ENCODE assay signal across 8 mouse cellular contexts in the genomic region with DNA sequence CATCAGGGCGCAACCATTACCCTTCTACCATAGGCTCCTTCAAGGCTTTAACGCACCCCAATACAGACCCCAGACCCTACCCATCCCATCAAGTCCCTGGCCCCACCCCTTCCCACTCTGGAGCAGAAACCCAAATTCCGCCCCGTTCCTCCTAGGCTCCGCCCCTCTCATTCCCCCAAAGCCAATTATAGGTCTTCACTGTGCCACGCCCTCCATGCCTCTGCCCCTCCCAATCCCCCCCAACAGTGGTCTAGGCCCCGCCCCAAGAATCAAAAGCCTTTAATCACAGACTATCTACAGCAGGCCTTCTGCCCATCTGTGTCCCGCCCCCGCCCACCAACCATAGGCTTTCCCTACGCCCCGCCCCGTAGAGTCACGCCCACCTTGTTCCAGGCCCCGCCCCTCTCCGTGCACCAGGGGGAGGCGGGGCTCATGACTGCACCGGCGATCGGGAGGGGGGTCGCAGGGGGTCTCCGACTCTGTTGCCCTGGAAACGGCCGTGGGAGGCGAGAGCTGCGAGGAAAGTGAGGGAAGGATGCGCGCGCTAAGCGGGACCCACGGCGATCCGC. TPM values are rescaled to one million over a fixed set of nuclear protein-coding genes. Genes with fewer than 3 reads are reported as not detected.
DNase-seq lines count a peak whose midpoint lies in the region; ATAC-seq and TF ChIP-seq lines count a peak whose summit lies in the region.

No protein-coding gene starts in this region.

- H3K4me3 ChIP-seq in MEL (ENCODE audit: control insufficient read depth in 1 of 2, insufficient read depth in 1 of 2, low read depth in 2 of 2, low read length in 2 of 2), result peak overlapping the region; percentile 71 to 93
- peak overlapping the region; percentile 83 for H3K4me3 ChIP-seq in forebrain, embryonic 14.5 days (ENCODE audit: low read depth, low read length)
- H3K4me3 ChIP-seq in hindbrain, embryonic 12.5 days, result peak overlapping the region; percentile 85

- no peaks in the 10 kb centered on the region for H3K27me3 ChIP-seq in MEL (ENCODE audit: control insufficient read depth in 1 of 2, insufficient read depth in 2 of 2, low read length in 2 of 2)
- no peaks in the 10 kb centered on the region for H3K27me3 ChIP-seq in forebrain, embryonic 14.5 days (replicated peaks; ENCODE audit: control insufficient read depth, insufficient read depth, low read length)
- peaks cover 10% of the 10 kb centered on the region for H3K27me3 ChIP-seq in hindbrain, embryonic 12.5 days

- H3K4me2 ChIP-seq in forebrain, embryonic 14.5 days (ENCODE audit: low read length), result peak overlapping the region; percentile 74
- H3K4me2 ChIP-seq in hindbrain, embryonic 12.5 days (replicated peaks), result peak overlapping the region; percentile 68

- intact Hi-C loops in left cerebral cortex, postnatal 10 days (cut with DNase I), result loop anchor here (5.0 to 10.0 kb wide), 2 partner anchors 56 to 178 kb away; partner anchors contain the start of genes Emc10 and Fam71e1

- TF ChIP-seq RAD21 in MEL (IDR thresholded peaks at IDR 0.05; ENCODE audit: low read depth, low read length), result no peak

- whole genome bisulfite sequencing in forebrain, embryonic 14.5 days, result under 1% methylated on average over 32 of the region's 32 CpGs
- WGBS in hindbrain, embryonic 12.5 days, result 2% methylated on average over 32 of the region's 32 CpGs

- 0 out of 4 replicates have a peak, but pooled peaks of 1 of the 2 experiments have one; percentile 2 for TF ChIP-seq EP300 in MEL (IDR thresholded peaks at IDR 0.05; ENCODE audit: low read depth in 1 of 2, low read length in 2 of 2)

- peaks cover 0 to 4% of the 10 kb centered on the region in 2 experiments; a peak in 1 of 4 replicates for H3K36me3 ChIP-seq in MEL (ENCODE audit: control insufficient read depth in 1 of 2, insufficient read depth in 2 of 2, low read length in 2 of 2)
- H3K36me3 ChIP-seq in forebrain, embryonic 14.5 days (ENCODE audit: control insufficient read depth, insufficient read depth, low read length), result peaks cover 31% of the 10 kb centered on the region
- peaks cover 30% of the 10 kb centered on the region for H3K36me3 ChIP-seq in hindbrain, embryonic 12.5 days

- TF ChIP-seq POLR2A in MEL (IDR thresholded peaks at IDR 0.05; ENCODE audit: control insufficient read depth in 1 of 2, insufficient read depth in 1 of 2, low read depth in 1 of 2, low read length in 2 of 2, poor library complexity in 1 of 2), result no peak; a peak in 1 of 4 replicates

- H3K79me2 ChIP-seq in MEL (ENCODE audit: control insufficient read depth, insufficient read depth, low read length, poor library complexity), result peaks cover 10% of the 10 kb centered on the region

- peaks cover 0 to 15% of the 10 kb centered on the region in 2 experiments; a peak in 3 of 4 replicates for H3K4me1 ChIP-seq in MEL (ENCODE audit: control insufficient read depth in 1 of 2, insufficient read depth in 2 of 2, low read length in 2 of 2)
- peaks cover 4% of the 10 kb centered on the region for H3K4me1 ChIP-seq in forebrain, embryonic 14.5 days (ENCODE audit: control insufficient read depth, insufficient read depth, low read length)
- peaks cover 11% of the 10 kb centered on the region for H3K4me1 ChIP-seq in hindbrain, embryonic 12.5 days

- peak; percentile 72 for ATAC-seq in forebrain, embryonic 14.5 days
- peak; percentile 77 for ATAC-seq in hindbrain, embryonic 12.5 days (ENCODE audit: low FRiP score)
- peak; percentile 62 for ATAC-seq in megakaryocyte progenitor cell, adult 5-6 weeks (replicated peaks; ENCODE audit: poor library complexity)

- no peaks in the 10 kb centered on the region for H3K9me3 ChIP-seq in MEL (replicated peaks; ENCODE audit: insufficient read depth, low read length)
- H3K9me3 ChIP-seq in forebrain, embryonic 14.5 days (replicated peaks; ENCODE audit: control insufficient read depth, low read length), result no peaks in the 10 kb centered on the region
- H3K9me3 ChIP-seq in hindbrain, embryonic 12.5 days (replicated peaks), result no peaks in the 10 kb centered on the region

- H3K27ac ChIP-seq in MEL (ENCODE audit: control insufficient read depth, low read depth, low read length), result peak overlapping the region; percentile 89
- peak overlapping the region; percentile 88 for H3K27ac ChIP-seq in forebrain, embryonic 14.5 days (ENCODE audit: low read depth, low read length)
- H3K27ac ChIP-seq in hindbrain, embryonic 12.5 days, result peak overlapping the region; percentile 89

- TF ChIP-seq CTCF in MEL (IDR thresholded peaks at IDR 0.05 in 2 of 3, conservative IDR thresholded peaks at IDR 0.05 in 1 of 3; ENCODE audit: control insufficient read depth in 1 of 3, insufficient read depth in 1 of 3, low read depth in 2 of 3, low read length in 3 of 3, poor library complexity in 1 of 3, severe bottlenecking in 1 of 3), result no peak

- DNase-seq in MEL (ENCODE audit: low read depth, low spot score), result peak; percentile 95
- peak; percentile 65 for DNase-seq in brain, embryonic 18.5 days (ENCODE audit: low read depth, low spot score)
- DNase-seq in forebrain, embryonic 14.5 days (ENCODE audit: low spot score), result peak; percentile 88
- DNase-seq in left cerebral cortex, postnatal 10 days (ENCODE audit: extremely low spot score in 1 of 2, low spot score in 2 of 2), result peak; percentile 40 to 90
- DNase-seq in right cerebral cortex, postnatal 14 days, result peak; percentile 71
- DNase-seq in urinary bladder, postnatal 36 days (ENCODE audit: low spot score in 2 of 2), result peak; percentile 57 to 76

- H3K9ac ChIP-seq in MEL (ENCODE audit: control insufficient read depth, low read depth, low read length, poor library complexity, severe bottlenecking), result peak overlapping the region; percentile 86
- H3K9ac ChIP-seq in forebrain, embryonic 14.5 days (ENCODE audit: low read length), result peak overlapping the region; percentile 48
- peak overlapping the region; percentile 62 for H3K9ac ChIP-seq in hindbrain, embryonic 12.5 days

TF ChIP-seq in MEL, 35 proteins besides CTCF, POLR2A, EP300 and RAD21 (continues in another document):
- TF ChIP-seq TBP (IDR thresholded peaks at IDR 0.05; ENCODE audit: low read depth, low read length) (no peak), RCOR1 (IDR thresholded peaks at IDR 0.05; ENCODE audit: low read depth, low read length) (peak; percentile 44; the same call in 1 of the 2 replicates), TAL1 (IDR thresholded peaks at IDR 0.05; ENCODE audit: low read length) (no peak), TCF12 (IDR thresholded peaks at IDR 0.05; ENCODE audit: low read depth, low read length) (0 out of 2 replicates have a peak, but pooled peaks have one; percentile 7)

RNA-seq across cellular contexts. Expression of gene Nr1h2, which starts 0.5 kb away (rescaled TPM):
- 42.3 and 49.7 TPM in 2 replicates for total RNA-seq in MEL (2012; rRNA removed)
- 10 to 100 TPM in 1 of 2 experiments, not detected in 1; 82.3 TPM for polyA plus RNA-seq in MEL (2012; ENCODE audit: insufficient read depth in 1 of 2, insufficient read length in 2 of 2, low read depth in 1 of 2, low replicate concordance in 2 of 2, missing spikeins in 1 of 2)
- polyA plus RNA-seq in forebrain, embryonic 14.5 days (2014; fragmentation: Nextera tagmentation; extraction: Ambion mirVana), result 72.6 and 78.2 TPM in 2 replicates
- 71.5 and 75.8 TPM in 2 replicates for polyA plus RNA-seq in hindbrain, embryonic 12.5 days (2016; fragmentation: Nextera tagmentation; extraction: Ambion mirVana)
- 10 to 100 TPM; 49.6 to 53.6 TPM for total RNA-seq in left cerebral cortex, postnatal 10 days (2021)
- 39.4 and 43.7 TPM in 2 replicates for total RNA-seq in megakaryocyte progenitor cell, adult 5-6 weeks (2015)
- total RNA-seq in megakaryocyte progenitor cell, adult 5-6 weeks (2017), result 42.6 and 45.7 TPM in 2 replicates

RNA-seq across cellular contexts. Expression of gene Pold1, which starts 4.6 kb away (rescaled TPM):
- 82.6 and 87.8 TPM in 2 replicates for total RNA-seq in MEL (2012; rRNA removed)
- polyA plus RNA-seq in MEL (2012; ENCODE audit: insufficient read depth in 1 of 2, insufficient read length in 2 of 2, low read depth in 1 of 2, low replicate concordance in 2 of 2, missing spikeins in 1 of 2), result 100 to 1,000 TPM in 1 of 2 experiments, not detected in 1; 104 TPM
- 32.6 and 33.0 TPM in 2 replicates for polyA plus RNA-seq in forebrain, embryonic 14.5 days (2014; fragmentation: Nextera tagmentation; extraction: Ambion mirVana)
- polyA plus RNA-seq in hindbrain, embryonic 12.5 days (2016; fragmentation: Nextera tagmentation; extraction: Ambion mirVana), result 72.1 and 73.5 TPM in 2 replicates
- total RNA-seq in left cerebral cortex, postnatal 10 days (2021), result 1 to 10 TPM; 6.9 to 7.2 TPM
- 51.4 and 70.3 TPM in 2 replicates for total RNA-seq in megakaryocyte progenitor cell, adult 5-6 weeks (2015)
- total RNA-seq in megakaryocyte progenitor cell, adult 5-6 weeks (2017), result 64.4 and 77.2 TPM in 2 replicates

RNA-seq across cellular contexts. Expression of gene Napsa, which starts 18.9 kb away (rescaled TPM):
- 0.23 TPM in 1 of 2 replicates, not detected in the other for total RNA-seq in MEL (2012; rRNA removed)
- polyA plus RNA-seq in MEL (2012; ENCODE audit: insufficient read depth in 1 of 2, insufficient read length in 2 of 2, low read depth in 1 of 2, low replicate concordance in 2 of 2, missing spikeins in 1 of 2), result under 1 TPM in 1 of 2 experiments, not detected in 1; 0.33 TPM
- 0.74 and 0.79 TPM in 2 replicates for polyA plus RNA-seq in forebrain, embryonic 14.5 days (2014; fragmentation: Nextera tagmentation; extraction: Ambion mirVana)
- 0.87 and 1.2 TPM in 2 replicates for polyA plus RNA-seq in hindbrain, embryonic 12.5 days (2016; fragmentation: Nextera tagmentation; extraction: Ambion mirVana)
- under 1 TPM in 1 of 2 experiments, not detected in 1; 0.32 TPM for total RNA-seq in left cerebral cortex, postnatal 10 days (2021)
- 219 and 232 TPM in 2 replicates for total RNA-seq in megakaryocyte progenitor cell, adult 5-6 weeks (2015)
- total RNA-seq in megakaryocyte progenitor cell, adult 5-6 weeks (2017), result 91.2 and 121 TPM in 2 replicates

RNA-seq across cellular contexts. Expression of gene Spib, which starts 21.4 kb away (rescaled TPM):
- 0.04 and 0.10 TPM in 2 replicates for total RNA-seq in MEL (2012; rRNA removed)
- under 1 TPM in 1 of 2 experiments, not detected in 1; 0.13 TPM for polyA plus RNA-seq in MEL (2012; ENCODE audit: insufficient read depth in 1 of 2, insufficient read length in 2 of 2, low read depth in 1 of 2, low replicate concordance in 2 of 2, missing spikeins in 1 of 2)
- not detected in 2 replicates for polyA plus RNA-seq in forebrain, embryonic 14.5 days (2014; fragmentation: Nextera tagmentation; extraction: Ambion mirVana)
- polyA plus RNA-seq in hindbrain, embryonic 12.5 days (2016; fragmentation: Nextera tagmentation; extraction: Ambion mirVana), result 0.08 and 0.10 TPM in 2 replicates
- under 1 TPM in 1 of 2 experiments, not detected in 1; 0.13 TPM for total RNA-seq in left cerebral cortex, postnatal 10 days (2021)
- total RNA-seq in megakaryocyte progenitor cell, adult 5-6 weeks (2015), result 0.20 TPM in 1 of 2 replicates, not detected in the other
- total RNA-seq in megakaryocyte progenitor cell, adult 5-6 weeks (2017), result 0.04 TPM in 1 of 2 replicates, not detected in the other

RNA-seq across cellular contexts. Expression of gene Mybpc2, which starts 28.8 kb away (rescaled TPM):
- total RNA-seq in MEL (2012; rRNA removed), result not detected in 2 replicates
- not detected for polyA plus RNA-seq in MEL (2012; ENCODE audit: insufficient read depth in 1 of 2, insufficient read length in 2 of 2, low read depth in 1 of 2, low replicate concordance in 2 of 2, missing spikeins in 1 of 2)
- polyA plus RNA-seq in forebrain, embryonic 14.5 days (2014; fragmentation: Nextera tagmentation; extraction: Ambion mirVana), result 0.10 TPM in 2 replicates
- 0.22 TPM in 1 of 2 replicates, not detected in the other for polyA plus RNA-seq in hindbrain, embryonic 12.5 days (2016; fragmentation: Nextera tagmentation; extraction: Ambion mirVana)
- total RNA-seq in left cerebral cortex, postnatal 10 days (2021), result under 1 TPM; 0.09 to 0.53 TPM
- not detected in 2 replicates for total RNA-seq in megakaryocyte progenitor cell, adult 5-6 weeks (2015)
- not detected in 2 replicates for total RNA-seq in megakaryocyte progenitor cell, adult 5-6 weeks (2017)

Comparison
In these comparisons a context has a peak if more than half of its experiments do, and no peak if none do; other contexts are left out.
1. Peak in every context shown above with its lines: DNase-seq, ATAC-seq, H3K4me3 ChIP-seq and H3K27ac ChIP-seq.
2. RNA of gene Pold1, which starts 4.6 kb away (total RNA-seq): 82.6 to 87.8 TPM in MEL and 51.4 to 77.2 TPM in megakaryocyte progenitor cell, adult 5-6 weeks; 6.9 to 7.2 TPM in left cerebral cortex, postnatal 10 days; every median in the first group is over 4 times any median in the second.
3. RNA of gene Napsa, which starts 18.9 kb away (total RNA-seq): 91.2 to 232 TPM in megakaryocyte progenitor cell, adult 5-6 weeks; 0.32 TPM in left cerebral cortex, postnatal 10 days and 0.23 TPM in MEL; every median in the first group is over 10 times any median in the second.